Mouse (Mus musculus) C2C12 (cell line): ENCODE measurements around the gene Npr2.

ENCODE experiments used
- CTCF ChIP-seq: IDR thresholded peaks from one replicate; pipeline ENCODE4 v1.5.1; 2011; ENCODE audit not compliant: control insufficient read depth, insufficient read depth, insufficient read length
- USF1 ChIP-seq: IDR thresholded peaks from one replicate; pipeline ENCODE4 v1.6.1; 2011; ENCODE audit warnings: low read depth, mild to moderate bottlenecking, control low read depth, moderate library complexity

GRCm38 (mm10) chr4:43633296-43633695, 1.6 kb downstream of the Npr2 start:
- no peak for TF ChIP-seq CTCF
- TF ChIP-seq USF1 = no peak
